Mouse (Mus musculus): ENCODE measurements around the gene Shh. TPM values are rescaled to one million over a fixed set of nuclear protein-coding genes. Genes with fewer than 3 reads are reported as not detected.

Shh gene
- polyA plus RNA-seq, 1 experiment from 2014 or later = 1.8 TPM

DNA sequence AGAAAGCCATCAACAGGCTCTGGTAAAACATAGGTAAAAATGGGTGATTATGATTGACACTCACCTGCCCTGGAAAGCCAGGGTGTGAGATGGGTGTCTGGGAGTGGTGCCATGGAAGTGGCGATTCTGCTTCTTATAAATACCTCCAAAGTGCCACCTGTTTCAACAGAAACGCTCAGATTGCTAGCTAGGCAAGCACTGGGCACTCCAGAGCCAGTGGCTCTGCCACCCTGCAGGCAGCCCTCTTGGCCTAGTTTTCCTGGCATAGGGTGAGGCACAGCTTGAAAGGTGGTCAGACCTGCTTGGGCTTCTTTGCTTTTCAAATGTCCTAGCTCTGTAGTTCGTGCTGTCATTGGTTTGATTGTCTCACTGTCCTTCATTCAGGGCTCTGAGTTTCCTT is 53.0 kb downstream of the Shh start:
- WGBS = 93% methylated on average over 3 of the region's 3 CpGs
- Histone ChIP-seq H3K9ac (no peak overlapping the region), H3K4me2 (no peak overlapping the region), H3K27ac (no peak overlapping the region), H3K4me1 (replicated peaks) (no peaks in the 10 kb centered on the region), H3K4me3 (no peak overlapping the region), H3K36me3 (peaks cover 92% of the 10 kb centered on the region), H3K27me3 (no peaks in the 10 kb centered on the region), H3K9me3 (no peaks in the 10 kb centered on the region)
- ATAC-seq (ENCODE audit: low FRiP score) = no peak

DNA sequence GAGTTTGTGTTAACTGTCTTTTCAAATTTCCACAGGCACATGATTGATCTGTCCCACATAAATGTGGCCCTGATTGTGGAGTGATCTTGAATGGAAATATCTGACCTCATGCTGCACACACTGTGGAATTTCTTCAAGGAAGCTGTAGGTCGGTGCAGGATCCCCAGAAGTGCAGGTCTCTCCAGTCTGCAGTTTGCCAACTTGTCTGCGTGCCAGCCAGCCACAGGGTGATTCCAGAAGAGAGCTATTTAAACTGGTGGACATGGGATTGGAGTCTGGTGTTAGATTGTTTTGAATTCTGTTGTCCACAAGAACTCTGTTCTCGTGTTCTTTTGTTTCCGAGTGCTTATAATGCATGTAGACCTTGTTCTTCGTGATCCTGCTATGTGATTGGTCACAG is 53.5 kb downstream of the Shh start:
- H3K27me3 ChIP-seq = no peaks in the 10 kb centered on the region
- H3K9me3 ChIP-seq = no peaks in the 10 kb centered on the region
- no peak for ATAC-seq (ENCODE audit: low FRiP score)
- H3K4me2 ChIP-seq = no peak overlapping the region
- 91% methylated on average over 5 of the region's 5 CpGs for WGBS
- H3K36me3 ChIP-seq = peaks cover 92% of the 10 kb centered on the region
- H3K4me3 ChIP-seq = no peak overlapping the region
- no peaks in the 10 kb centered on the region for H3K4me1 ChIP-seq (replicated peaks)
- no peak overlapping the region for H3K9ac ChIP-seq
- no peak overlapping the region for H3K27ac ChIP-seq

DNA sequence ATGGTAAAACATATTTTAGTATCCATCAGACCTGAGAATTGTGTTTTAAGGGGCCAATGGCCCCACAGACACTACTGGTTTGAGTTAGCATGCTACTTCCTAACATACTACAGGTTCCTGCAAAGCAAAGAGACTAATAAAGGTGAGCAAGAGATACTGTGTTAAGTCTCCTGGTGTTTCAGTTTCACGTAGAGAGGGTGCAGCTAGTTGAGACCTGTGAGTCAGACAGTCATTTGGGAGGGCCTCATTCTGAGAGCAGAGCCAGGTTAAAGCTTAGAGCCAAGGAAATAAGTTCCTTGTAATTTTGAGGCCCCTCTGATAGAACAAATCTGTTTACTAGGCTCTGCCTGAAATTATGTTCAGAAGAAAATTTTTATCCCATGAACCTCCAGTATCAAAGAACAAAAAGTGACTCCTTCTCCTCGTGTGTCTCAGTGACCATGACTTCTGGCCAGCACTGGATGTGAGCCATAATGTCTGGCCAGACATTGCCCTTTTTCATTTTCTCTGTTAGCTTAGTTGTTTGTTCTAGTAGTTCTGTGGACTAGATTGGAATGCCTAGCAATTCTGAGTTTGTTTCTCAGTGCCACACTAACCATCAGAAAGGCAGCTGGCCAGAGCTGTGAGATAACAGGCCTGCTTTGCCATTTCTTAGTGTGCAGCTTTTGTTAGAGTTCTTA is 54.9 kb downstream of the Shh start:
- Histone ChIP-seq H3K9ac (no peak overlapping the region), H3K4me3 (no peak overlapping the region), H3K4me1 (replicated peaks) (no peaks in the 10 kb centered on the region), H3K36me3 (peaks cover 85% of the 10 kb centered on the region), H3K9me3 (no peaks in the 10 kb centered on the region), H3K27me3 (no peaks in the 10 kb centered on the region), H3K4me2 (no peak overlapping the region), H3K27ac (no peak overlapping the region)
- ATAC-seq (ENCODE audit: low FRiP score) = no peak
- WGBS = 97% methylated on average over 2 of the region's 2 CpGs

Other genes starting within 250 kb of the Shh start
- gene Cnpy1, start 221.4 kb downstream of the Shh start, polyA plus RNA-seq (2015; fragmentation: Nextera tagmentation; extraction: Ambion mirVana) = 33.9 and 42.8 TPM in 2 replicates
- gene Rbm33, start 150.1 kb downstream of the Shh start, polyA plus RNA-seq (2015; fragmentation: Nextera tagmentation; extraction: Ambion mirVana) = 18.1 and 19.7 TPM in 2 replicates